Mouse (Mus musculus): ENCODE measurements at regions not wholly inside any gene's neighbourhood (a gene's known extent, or its start where the extent isn't known, plus 50 kb on each side); places are given as distances from the start of the nearest gene placed in this dataset.

DNA sequence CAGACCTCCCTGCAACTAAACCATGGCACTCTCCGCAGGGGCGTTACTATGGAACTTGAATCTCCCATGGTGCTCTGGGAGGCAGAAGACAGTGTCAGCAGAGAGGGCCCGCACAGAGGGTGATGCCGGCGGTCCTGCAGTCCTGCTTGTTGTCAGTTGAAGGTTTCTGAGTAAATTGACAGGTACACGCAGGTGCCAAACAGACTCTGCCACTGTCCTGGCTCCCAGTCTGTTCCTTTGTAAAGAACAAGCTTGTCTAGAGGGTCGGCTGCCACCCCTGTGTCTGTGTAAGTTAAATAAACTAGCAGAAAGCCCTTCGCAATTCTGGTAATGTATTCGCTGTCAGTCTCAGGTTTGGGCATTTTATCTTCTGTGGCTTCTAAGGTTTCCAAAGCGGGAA is 521.6 kb downstream of the Dok5 start:
- 53% methylated on average over 10 of the region's 10 CpGs for WGBS
- DNase-seq (ENCODE audit: low read depth, low spot score) = no peak

DNA sequence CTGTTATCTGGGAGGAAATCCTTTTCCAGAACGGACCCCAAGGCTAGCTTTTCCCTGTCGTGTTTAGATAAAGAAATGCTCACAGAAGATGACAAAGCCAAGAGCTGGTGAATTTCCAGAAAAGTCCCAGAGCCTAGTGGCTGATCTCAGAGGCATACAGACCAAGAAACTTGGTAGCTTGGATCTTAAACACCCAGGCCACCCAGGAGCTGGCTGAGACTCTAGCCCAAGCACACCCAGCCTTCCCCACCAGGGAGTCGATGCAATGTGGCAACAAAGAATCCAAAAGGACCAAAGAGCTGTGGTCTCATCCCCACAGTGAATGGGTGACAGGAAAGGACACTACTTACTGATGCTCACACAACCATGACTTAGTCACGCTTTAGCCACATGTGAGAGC is 513.8 kb downstream of the Dok5 start:
- 52% methylated on average over 4 of the region's 4 CpGs for WGBS
- no peak for DNase-seq (ENCODE audit: low read depth, low spot score)

DNA sequence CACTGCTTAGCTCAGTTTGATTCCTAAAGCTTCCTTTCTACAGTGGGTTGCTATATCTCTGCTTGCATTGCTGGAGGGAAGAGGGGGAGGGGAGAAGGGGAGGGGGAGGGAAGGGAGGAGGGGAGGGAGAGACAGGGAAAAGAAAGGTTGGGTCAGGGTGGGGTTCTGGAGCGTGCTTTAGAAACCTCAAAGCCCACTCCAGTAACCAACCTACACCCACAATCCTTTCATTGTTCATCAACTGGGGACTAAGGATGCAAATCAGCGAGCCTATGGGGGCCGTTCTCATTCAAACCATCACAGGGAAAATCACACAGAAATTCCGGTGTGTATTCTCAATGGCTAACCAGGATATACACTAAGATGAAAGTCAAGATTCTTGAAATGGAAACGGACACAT is 510.7 kb downstream of the Dok5 start:
- no peak for DNase-seq (ENCODE audit: low read depth, low spot score)
- 78% methylated on average over 5 of the region's 5 CpGs for WGBS

DNA sequence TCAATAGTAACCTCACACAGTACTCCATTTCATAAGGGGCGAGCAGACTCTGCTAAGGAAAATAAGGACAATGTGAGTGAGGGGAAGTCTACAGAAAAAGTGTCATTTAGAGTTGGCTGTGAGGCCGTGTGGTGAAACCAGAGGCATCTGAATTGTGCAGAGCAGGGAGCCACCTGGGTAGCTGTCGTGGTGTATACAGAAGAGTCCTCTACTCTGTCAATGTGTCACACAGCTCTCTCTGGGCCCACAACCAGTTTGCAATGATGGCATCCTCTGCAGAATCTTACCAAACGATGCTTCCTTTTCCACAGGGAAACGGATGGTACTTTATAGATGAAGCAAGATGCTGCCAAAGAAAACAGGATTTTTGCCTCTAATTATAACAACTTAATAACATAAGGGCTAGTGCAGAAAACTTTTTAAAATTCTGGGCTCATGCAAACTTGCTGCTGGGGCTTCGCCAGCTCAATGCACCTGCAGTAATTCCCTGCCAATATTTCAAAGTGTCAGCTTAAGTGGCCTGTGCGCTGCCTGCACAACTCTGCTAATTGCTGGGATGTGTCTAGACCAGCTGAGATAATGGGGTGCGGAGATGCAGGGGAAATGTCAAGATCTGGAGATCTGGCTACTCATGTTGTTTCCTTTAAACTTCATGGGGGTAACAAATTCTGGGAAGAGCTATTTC is 505.8 kb downstream of the Dok5 start:
- 41% methylated on average over 8 of the region's 8 CpGs for WGBS
- no peak for DNase-seq (ENCODE audit: low read depth, low spot score)

DNA sequence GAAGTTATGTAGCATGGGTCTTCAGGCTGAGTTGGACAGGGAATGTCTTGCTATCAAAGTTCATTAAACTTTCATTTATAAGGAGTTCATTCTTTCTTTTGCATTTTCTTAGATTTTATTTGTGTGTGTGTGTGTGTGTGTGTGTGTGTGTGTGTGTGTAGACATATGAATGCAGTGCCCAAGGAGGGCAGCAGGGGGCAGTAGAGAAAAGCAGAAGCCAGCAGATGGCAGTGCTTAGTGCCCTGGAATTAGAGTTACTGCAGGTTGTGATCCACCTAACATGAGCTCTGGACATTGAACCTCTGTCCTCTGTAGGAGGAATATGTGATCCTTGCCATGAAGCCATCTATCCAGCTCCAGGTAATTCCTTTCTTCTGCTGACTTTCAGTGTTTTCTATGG is 501.2 kb downstream of the Dok5 start:
- DNase-seq (ENCODE audit: low read depth, low spot score) = no peak

DNA sequence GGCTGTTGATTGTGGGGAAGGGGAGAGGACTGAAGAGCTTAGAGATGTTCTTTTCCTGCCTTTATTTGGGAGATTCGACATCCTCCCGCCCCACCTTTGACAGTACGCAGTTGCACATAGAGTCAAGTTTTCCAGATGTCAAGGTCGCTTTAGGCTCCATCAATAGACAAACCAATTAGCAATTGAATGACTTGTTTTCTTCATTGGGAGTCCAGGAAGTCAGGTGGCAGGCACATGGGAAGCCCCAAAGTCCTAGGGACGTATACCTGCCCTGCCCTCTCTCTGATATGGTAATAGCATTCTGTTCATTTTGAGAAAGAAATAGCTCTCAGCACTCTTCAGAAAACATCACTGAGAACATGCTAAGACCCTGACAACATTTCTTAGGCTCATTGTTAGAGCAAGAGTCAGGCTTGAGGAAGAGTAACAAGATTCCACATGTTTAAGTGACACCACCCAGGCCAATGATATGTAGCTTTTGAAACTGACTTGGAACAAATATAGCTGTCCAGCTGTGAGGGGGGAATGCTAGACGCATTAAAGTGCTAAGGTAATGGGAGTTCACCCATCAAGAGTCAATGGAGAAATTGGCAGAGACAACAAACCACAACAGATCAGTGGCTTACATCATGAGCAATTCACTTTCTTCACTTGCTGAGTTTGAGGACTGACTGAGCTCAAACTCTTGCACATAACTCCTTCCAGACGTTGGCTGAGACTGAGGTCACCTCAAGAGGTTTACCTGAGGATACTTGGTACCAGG is 499.9 kb downstream of the Dok5 start:
- no peak for DNase-seq (ENCODE audit: low read depth, low spot score)
- 81% methylated on average over 7 of the region's 7 CpGs for WGBS

DNA sequence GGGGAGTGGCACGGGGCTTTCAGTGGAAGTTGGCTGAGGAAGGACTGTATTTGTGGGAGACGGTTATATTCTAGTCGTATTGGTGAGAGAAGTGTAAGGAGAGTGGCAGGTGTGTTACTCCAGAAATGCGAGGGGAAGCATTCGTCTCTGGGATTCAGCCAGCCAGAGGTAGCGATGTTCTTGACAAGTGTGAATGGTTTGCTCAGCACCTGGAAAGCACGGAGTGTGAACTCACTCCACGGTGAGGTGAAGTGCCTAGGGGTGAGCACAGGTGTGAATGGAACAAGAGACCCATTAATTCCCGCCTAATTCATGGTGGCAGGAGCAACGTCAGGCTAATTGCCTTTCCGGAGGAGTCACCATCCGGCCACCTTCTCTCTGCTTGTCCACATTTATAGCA is 498.9 kb downstream of the Dok5 start:
- 80% methylated on average over 12 of the region's 12 CpGs for WGBS
- no peak for DNase-seq (ENCODE audit: low read depth, low spot score)

DNA sequence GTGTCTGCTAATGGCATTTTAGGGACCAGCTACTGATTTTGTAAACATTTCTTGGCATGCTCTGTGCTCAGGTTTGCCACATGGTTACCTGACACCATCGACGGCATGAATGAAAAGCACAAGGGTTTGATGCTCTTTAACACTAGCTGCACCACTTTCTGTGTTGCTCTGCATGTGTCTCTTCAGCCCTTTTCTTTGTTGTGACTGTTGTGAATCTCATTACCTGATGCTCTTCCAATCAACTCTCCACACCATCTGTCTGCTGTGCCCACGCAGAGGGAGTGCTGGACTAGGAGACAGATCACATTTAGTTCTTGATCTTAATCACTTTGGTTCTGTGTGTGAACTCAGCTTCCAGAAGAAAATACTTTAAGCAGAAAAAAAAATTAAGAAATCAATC is 496.6 kb downstream of the Dok5 start:
- 63% methylated on average over 3 of the region's 3 CpGs for WGBS

DNA sequence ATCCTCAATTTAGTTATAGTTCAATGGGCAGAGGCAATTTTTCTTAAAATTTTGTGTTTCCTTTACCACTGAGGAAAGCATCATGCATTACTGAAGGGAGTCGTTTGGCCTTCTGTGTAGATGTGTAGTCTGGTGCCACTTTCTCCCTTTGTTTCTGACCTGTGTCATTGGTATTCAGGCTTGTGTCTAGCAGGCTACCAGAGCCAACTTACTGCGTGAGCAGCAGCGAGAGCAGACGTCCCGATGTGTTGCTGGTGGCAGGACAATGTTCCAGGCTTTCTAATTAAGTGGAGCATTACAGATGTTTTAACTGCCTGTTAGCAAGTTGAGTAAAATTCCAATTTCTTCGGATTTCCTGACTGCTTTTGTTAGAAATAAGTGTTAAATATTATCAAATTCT is 482.2 kb downstream of the Dok5 start:
- WGBS = 71% methylated on average over 6 of the region's 6 CpGs
- DNase-seq (ENCODE audit: low read depth, low spot score) = no peak

More for the DNA sequence above, 496.6 kb downstream of the Dok5 start:
- no peak for DNase-seq (ENCODE audit: low read depth, low spot score)

DNA sequence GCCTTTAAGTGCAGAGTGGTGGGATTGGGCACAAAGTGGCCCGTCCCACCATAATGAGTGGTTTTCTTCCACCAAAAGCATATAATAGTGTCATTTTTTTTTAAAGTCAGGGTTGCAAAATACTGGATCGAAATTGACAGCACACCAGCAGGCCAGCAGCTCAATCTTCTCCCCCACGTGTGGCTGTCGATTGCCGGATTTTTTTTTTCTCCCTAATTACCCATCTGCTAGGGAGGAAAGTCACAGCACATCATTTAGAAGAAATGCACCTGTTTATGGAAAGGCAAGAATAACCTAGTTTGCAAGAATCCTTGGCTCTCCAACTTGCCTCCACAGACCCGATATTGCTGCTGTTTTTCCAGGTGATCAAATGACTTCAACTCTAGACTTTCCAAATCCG is 464.9 kb downstream of the Dok5 start:
- 81% methylated on average over 7 of the region's 7 CpGs for WGBS
- DNase-seq (ENCODE audit: low read depth, low spot score) = no peak

DNA sequence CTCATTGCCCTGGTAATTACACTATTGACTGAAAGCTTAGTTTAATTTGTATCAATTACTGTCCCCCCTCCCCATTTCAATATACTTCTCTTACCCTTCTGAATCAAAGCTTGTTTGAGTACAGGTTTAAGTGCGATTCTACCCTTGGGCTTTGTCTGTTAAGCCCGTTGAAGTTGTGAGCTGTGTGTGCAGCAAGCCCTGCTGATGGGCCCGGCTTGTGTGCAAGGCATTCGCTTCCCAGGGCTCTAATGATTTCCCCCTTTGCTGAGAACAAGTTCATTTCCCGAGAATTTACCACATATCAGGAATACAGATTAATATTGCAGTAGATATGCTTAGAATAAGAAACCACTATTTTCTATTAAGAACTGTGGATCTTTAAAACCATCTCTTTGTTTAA is 460.6 kb downstream of the Dok5 start:
- 79% methylated on average over 5 of the region's 5 CpGs for WGBS
- DNase-seq (ENCODE audit: low read depth, low spot score) = no peak
